Mouse (Mus musculus) liver, adult 2 months (tissue): ENCODE results near the gene Rnase13.

ENCODE experiments used
- CTCF ChIP-seq: fragments of 200-500 bp; IDR thresholded peaks from 2 replicates; pipeline ENCODE4 v1.5.1; 2011; ENCODE audit warnings: low read depth, low read length, control low read depth
- POLR2A ChIP-seq: fragments of 200-500 bp; IDR thresholded peaks from 2 replicates; pipeline ENCODE4 v1.6.1; 2011; ENCODE audit warnings: low read length, control low read depth; ENCODE audit not compliant: insufficient read depth; ENCODE audit errors: extremely low read depth

DNA sequence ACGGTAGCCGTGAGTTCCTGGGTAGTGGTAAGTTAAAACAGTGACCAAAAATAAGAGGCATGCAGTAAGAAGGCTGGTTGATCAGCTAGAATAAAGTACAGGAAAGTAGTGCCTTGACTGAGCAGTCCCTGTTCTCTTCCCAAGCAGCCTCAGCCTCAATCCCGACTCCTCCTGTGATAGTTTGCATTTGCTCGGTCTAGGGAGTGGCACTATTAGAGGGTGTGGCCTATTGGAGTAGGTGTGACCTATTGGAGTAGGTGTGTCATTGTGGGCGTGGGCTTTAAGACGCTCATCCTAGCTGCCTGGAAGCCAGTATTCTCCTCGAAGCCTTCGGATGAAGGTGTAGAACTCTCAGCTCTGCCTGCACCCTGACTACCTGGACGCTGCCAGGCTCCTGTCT is 16.4 kb upstream of the Rnase13 start:
- no peak for TF ChIP-seq CTCF
- TF ChIP-seq POLR2A: no peak
